Mouse (Mus musculus) layer of hippocampus, adult 9-10 months (tissue): ENCODE measurements around the gene Vmn2r53.
"Not testable (repeated sequence)": the region's sequence is repeated elsewhere in the genome, so short reads cannot be mapped to it uniquely, and the experiment has no call there.

Experiments used
- DNase-seq: peaks from one replicate; pipeline ENCODE4 v3.0.0; 2022; ENCODE audit warnings: low spot score

Gene Vmn2r53

GRCm38 (mm10) chr7:12608688-12609087 is at the start of gene Vmn2r53:
TSS of gene Vmn2r53 (minus strand) at chr7:12608788.
- no peak for DNase-seq

DNA sequence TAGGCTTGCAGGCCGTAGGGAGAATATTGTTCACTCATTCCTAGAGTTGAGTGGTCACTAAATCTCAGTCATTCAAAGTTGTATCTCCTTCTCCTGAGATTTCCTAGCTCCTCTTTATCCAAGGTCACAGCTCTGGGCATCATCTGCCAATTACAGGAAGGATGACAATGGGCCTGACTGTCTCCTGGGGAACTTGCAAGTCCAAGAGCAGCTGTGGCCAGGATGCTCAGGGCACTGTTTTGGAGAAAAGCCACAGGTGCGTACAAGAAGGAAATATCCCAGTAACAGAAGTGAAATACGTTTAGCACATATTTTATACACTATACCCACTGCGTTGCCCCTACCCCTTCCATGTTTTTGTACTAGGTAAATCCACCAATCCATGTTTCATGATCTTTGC is 31.6 kb upstream of the Vmn2r53 start, which contains the start of gene Vmn2r54:
TSS of gene Vmn2r54 (minus strand) at position 101 of the 400 bp plus-strand sequence.
- DNase-seq, result not testable (repeated sequence)
